Mouse (Mus musculus) hindbrain, postnatal 0 days (tissue): Measurements from ENCODE around the gene Canx. TPM values are rescaled to one million over a fixed set of nuclear protein-coding genes. Genes with fewer than 3 reads are reported as not detected.
"Not testable (repeated sequence)": the region's sequence is repeated elsewhere in the genome, so short reads cannot be mapped to it uniquely, and the experiment has no call there.

Source experiments
- ATAC-seq: fragments of 200-750 bp; cut with Nextera tagmentation; 2 replicates; pipeline ENCODE4 v1.8.0; 2017; ENCODE audit warnings: mild to moderate bottlenecking, moderate TSS enrichment, moderate library complexity
- DNase-seq: peaks from one replicate; pipeline ENCODE4 v3.0.0-alpha.2; 2015; ENCODE audit warnings: low spot score
- H3K27ac ChIP-seq: fragments of 300-500 bp; sonication (generic); 2 replicates; pipeline ENCODE4 v1.5.1; 2014; ENCODE audit warnings: mild to moderate bottlenecking
- H3K27me3 ChIP-seq: fragments of 300-500 bp; sonication (generic); 2 replicates; pipeline ENCODE4 v1.6.1; 2014; ENCODE audit warnings: low read length, mixed read lengths; ENCODE audit not compliant: insufficient read depth
- H3K36me3 ChIP-seq: fragments of 300-500 bp; sonication (generic); 2 replicates; pipeline ENCODE4 v1.6.1; 2014; ENCODE audit warnings: low read length, mixed read lengths; ENCODE audit not compliant: insufficient read depth
- H3K4me1 ChIP-seq: fragments of 300-500 bp; sonication (generic); 2 replicates; pipeline ENCODE4 v1.6.1; 2014; ENCODE audit warnings: antibody characterized with exemption, low read length, mixed read lengths; ENCODE audit not compliant: insufficient read depth
- H3K4me2 ChIP-seq: fragments of 300-500 bp; sonication (generic); 2 replicates; pipeline ENCODE4 v1.6.1; 2014; ENCODE audit warnings: low read depth, mild to moderate bottlenecking, low read length, moderate library complexity, mixed read lengths
- H3K4me3 ChIP-seq: fragments of 300-500 bp; sonication (generic); 2 replicates; pipeline ENCODE4 v1.5.1; 2014; ENCODE audit warnings: low read length
- H3K9ac ChIP-seq: fragments of 300-500 bp; sonication (generic); replicated peaks from 2 replicates; pipeline ENCODE4 v1.6.1; 2014; ENCODE audit warnings: mild to moderate bottlenecking, low read length, moderate library complexity, mixed read lengths
- H3K9me3 ChIP-seq: fragments of 300-500 bp; sonication (generic); 2 replicates; pipeline ENCODE4 v1.6.1; 2016; ENCODE audit warnings: low read length, mixed read lengths
- CTCF ChIP-seq: IDR thresholded peaks from 2 replicates; pipeline ENCODE4 v1.5.1; 2016; ENCODE audit warnings: antibody characterized with exemption, control low read depth, low read depth
- WGBS: fragments of 180-500 bp; shearing (Covaris S2); extraction: QIAGEN DNeasy Blood & Tissue Kit; methylation state at CpG from one replicate; pipeline ENCODE4 v1.1.7; 2014; 5-methylcytosine and 5-hydroxymethylcytosine counted together
- polyA plus RNA-seq: library from polyadenylated mRNA; unstranded; fragments of >200 nt; fragmentation: Nextera tagmentation; extraction: Ambion mirVana; gene quantifications from 2 replicates; pipeline ENCODE4 v1.2.1, GENCODE M21; 2015
- total RNA-seq: library from RNA; depleted of rRNA; stranded (reverse); fragments of >200 nt; gene quantifications from 2 replicates; pipeline ENCODE4 v1.2.3, GENCODE M21; 2014

The Canx gene
- total and polyA plus RNA-seq, 2 experiments from 2014 or later, result 174 to 254 TPM

DNA sequence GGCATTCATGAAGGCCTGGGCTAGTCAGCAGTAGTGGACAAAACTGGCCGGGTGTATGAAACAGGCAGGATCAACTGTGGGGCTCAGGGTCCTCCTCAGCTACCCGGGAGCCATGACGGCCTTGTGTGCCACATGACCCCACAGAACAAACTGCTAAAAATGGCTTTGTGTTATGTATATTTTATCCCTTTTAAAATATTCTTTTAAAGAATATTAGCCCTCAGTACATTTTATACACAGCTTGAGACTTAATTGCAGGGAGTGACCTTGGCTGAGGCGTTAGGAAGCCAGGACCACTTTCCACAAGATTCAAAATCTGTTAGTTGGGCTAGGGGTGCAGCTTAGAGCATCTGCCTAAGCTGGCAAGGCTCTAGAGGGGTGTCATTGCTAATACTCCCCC, 45.5 kb upstream of the Canx start:
- Histone ChIP-seq H3K4me3 (peak overlapping the region; percentile 36; the same call in 1 of the 2 replicates), H3K9ac (peak overlapping the region; percentile 67; the same call in 1 of the 2 replicates)

DNA sequence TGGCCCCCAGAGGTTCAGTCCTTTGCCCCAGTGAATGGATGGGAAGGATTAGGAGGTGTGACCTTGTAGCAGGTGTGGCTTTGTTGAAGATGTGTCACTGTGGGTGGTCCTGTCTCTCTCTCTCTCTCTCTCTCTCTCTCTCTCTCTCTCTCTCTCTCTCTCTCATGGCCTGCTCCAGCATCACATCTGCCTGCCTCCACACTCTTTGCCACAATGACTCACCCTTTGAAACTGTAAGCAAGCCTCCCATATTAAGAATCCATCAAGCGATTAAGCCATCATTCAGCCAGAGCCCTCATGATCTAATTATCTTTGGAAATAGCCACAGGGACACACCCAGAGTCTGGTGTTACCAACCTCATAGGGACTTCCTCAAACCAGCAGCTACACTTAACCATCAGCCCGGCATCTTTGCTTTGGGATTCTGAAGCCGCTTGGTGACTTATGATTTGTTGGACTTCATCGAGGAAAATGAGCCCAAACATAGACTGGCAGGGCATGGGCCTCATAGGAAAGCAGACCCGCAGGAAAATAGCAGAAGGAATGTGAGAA, 44.0 kb upstream of the Canx start:
- H3K4me2 ChIP-seq, result no peak overlapping the region
- 93% methylated on average over 5 of the region's 5 CpGs for WGBS
- TF ChIP-seq CTCF, result no peak
- no peak for ATAC-seq
- no peak overlapping the region for H3K4me3 ChIP-seq
- no peaks in the 10 kb centered on the region for H3K36me3 ChIP-seq
- H3K27ac ChIP-seq, result no peak overlapping the region
- no peak overlapping the region for H3K9ac ChIP-seq
- H3K27me3 ChIP-seq, result no peaks in the 10 kb centered on the region
- H3K9me3 ChIP-seq, result no peaks in the 10 kb centered on the region
- DNase-seq, result no peak
- no peaks in the 10 kb centered on the region; the same call in 1 of the 2 replicates for H3K4me1 ChIP-seq

More for the DNA sequence above, 45.5 kb upstream of the Canx start:
- Histone ChIP-seq H3K4me2 (peak overlapping the region; percentile 69), H3K27me3 (no peaks in the 10 kb centered on the region), H3K36me3 (no peaks in the 10 kb centered on the region), H3K9me3 (no peaks in the 10 kb centered on the region), H3K4me1 (no peaks in the 10 kb centered on the region; the same call in 1 of the 2 replicates), H3K27ac (peak overlapping the region; percentile 91)
- ATAC-seq (peak; percentile 71), DNase-seq (peak; percentile 29)
- no peak for TF ChIP-seq CTCF
- WGBS, result 40% methylated on average over 4 of the region's 4 CpGs

DNA sequence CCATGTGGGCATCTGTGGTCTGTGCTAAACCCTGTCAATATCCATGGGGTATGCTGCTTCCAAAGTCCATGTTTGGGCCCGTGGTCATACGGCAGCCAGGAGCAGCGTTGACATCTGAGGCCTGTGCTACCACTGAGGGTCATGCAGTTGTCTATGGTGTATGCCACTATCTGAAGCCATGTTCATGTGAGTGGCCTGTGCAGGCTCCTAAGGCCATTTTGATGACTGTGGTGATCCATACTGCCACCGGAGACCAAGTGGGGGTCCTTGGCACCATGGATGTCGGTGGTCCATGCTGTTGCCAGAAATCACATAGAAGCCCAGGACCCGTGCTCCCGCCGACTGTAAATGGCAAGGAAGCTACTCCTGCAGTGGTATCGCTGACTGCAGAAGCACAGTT, 42.1 kb upstream of the Canx start:
- H3K27me3 ChIP-seq, result no peaks in the 10 kb centered on the region
- H3K9me3 ChIP-seq, result no peaks in the 10 kb centered on the region
- H3K36me3 ChIP-seq, result no peaks in the 10 kb centered on the region
- no peak overlapping the region for H3K27ac ChIP-seq
- TF ChIP-seq CTCF, result no peak
- no peak overlapping the region for H3K4me3 ChIP-seq
- DNase-seq (no peak), ATAC-seq (no peak)
- no peak overlapping the region for H3K9ac ChIP-seq
- no peak overlapping the region for H3K4me2 ChIP-seq
- no peaks in the 10 kb centered on the region; the same call in 1 of the 2 replicates for H3K4me1 ChIP-seq
- WGBS, result 94% methylated on average over 9 of the region's 9 CpGs

DNA sequence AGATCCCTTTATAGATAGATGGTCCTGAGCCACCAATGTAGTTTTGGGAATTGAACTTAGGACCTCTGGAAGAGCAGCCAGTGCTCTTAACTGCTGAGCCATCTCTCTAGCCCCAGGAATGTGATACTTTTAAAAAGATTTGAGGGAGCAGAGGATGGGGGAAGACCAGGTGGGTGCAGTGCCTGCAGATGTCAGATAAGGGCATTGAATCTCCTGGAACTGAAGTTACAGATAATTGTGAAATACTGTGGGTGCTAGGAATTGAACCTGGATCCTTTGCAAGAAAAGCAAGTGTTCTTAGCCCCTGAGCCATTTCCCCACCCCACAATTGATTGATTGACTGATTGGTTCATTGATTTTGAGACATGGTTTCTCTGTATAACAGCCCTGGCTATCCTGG, 39.8 kb upstream of the Canx start:
- TF ChIP-seq CTCF, result no peak
- no peak overlapping the region for H3K27ac ChIP-seq
- H3K4me2 ChIP-seq, result no peak overlapping the region
- no peaks in the 10 kb centered on the region for H3K4me1 ChIP-seq
- no peaks in the 10 kb centered on the region for H3K9me3 ChIP-seq
- no peaks in the 10 kb centered on the region for H3K27me3 ChIP-seq
- ATAC-seq (no peak), DNase-seq (no peak)
- no peak overlapping the region for H3K4me3 ChIP-seq
- no peak overlapping the region for H3K9ac ChIP-seq
- H3K36me3 ChIP-seq, result no peaks in the 10 kb centered on the region

DNA sequence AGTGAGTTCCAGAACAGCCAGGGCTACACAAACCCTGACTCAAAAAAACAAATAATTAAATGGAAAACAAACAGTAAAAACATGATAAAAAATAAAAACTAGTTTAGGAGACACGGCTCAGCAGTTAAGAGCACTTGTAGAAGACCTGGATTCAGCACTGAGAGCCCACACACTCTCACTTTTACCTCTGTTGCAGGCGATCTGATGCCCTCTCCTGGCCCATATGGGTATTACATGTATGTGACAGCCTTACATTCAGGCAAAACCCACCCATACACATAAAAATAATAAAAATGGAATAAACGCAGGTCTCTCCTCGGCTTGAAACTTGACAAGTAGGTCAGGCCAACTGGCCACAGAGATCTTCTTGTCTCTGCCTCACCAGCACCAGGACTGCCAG, 39.1 kb upstream of the Canx start:
- Histone ChIP-seq H3K4me3 (no peak overlapping the region), H3K27me3 (no peaks in the 10 kb centered on the region), H3K4me2 (no peak overlapping the region), H3K27ac (no peak overlapping the region), H3K9ac (no peak overlapping the region), H3K4me1 (no peaks in the 10 kb centered on the region), H3K36me3 (no peaks in the 10 kb centered on the region), H3K9me3 (no peaks in the 10 kb centered on the region)
- ATAC-seq, result peak; percentile 76
- WGBS, result 7% methylated on average over 4 of the region's 4 CpGs
- TF ChIP-seq CTCF, result peak; percentile 89
- DNase-seq, result peak; percentile 89

DNA sequence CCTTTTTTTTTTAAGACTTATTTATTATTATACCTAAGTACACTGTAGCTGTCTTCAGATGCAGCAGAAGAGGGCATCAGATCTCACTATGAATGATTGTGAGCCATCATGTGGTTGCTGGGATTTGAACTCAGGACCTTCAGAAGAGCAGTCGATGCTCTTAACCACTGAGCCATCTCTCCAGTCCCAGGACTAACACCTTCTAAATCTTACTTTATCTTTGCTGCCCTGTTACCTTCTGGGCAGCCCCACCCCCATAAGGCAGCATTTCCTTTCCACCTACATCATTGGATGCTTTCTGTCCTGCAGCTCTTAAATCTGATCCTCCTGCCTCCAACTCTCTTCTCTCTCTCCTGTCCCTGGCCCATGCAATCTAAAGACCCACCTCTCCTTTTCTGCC, 35.8 kb upstream of the Canx start:
- not testable (repeated sequence) for H3K27ac ChIP-seq, H3K27me3 ChIP-seq, H3K4me1 ChIP-seq, H3K9ac ChIP-seq, ATAC-seq, H3K4me2 ChIP-seq, DNase-seq, H3K4me3 ChIP-seq, H3K9me3 ChIP-seq, H3K36me3 ChIP-seq
- 86% methylated on average over 1 of the region's 1 CpGs for WGBS

DNA sequence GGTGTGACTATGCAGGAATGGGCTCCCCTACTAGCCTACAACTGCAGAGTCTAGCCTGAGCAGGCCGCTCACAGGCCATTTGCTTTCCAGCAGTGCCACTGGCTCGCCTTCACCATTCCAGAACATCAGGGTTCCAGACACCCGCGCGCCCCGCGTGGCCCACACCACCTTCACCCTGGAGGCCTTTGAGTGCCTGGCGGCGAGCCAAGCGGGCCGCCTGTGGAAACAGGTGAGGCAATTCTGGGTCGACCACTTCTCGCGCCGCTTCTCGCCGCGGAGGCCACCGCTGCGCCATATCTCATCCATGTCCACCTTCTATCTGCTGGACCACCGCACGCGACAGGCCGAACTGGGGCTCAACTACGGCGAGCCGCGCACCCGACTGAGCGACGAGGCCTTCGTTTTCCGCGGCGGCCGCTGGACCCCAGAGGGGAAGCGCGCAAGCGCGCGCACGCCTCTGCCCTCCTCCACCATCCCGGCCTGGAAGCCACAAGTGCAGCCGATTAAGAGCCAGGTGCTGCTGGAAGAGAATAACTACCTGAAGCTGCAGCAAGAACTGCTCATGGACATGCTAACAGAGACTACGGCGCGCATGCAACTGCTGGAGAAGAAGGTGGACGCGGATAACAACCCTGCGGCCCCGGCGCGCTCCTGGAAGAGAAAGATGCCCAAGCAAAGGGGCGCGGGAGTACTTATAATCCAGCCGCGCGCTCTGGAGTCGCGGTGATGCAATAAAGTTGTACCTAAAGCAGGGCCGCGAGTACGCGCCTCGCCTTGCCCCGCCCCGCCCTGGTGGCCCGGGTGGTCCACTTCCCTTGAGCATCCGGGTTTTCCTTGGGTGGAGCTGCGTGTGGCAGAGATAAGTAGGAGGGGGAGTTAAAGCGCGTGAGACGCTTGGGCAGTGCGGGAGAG, 33.7 kb upstream of the Canx start:
- 1% methylated on average over 74 of the region's 74 CpGs for WGBS
- Histone ChIP-seq H3K27me3 (no peaks in the 10 kb centered on the region), H3K4me2 (peak overlapping the region; percentile 90), H3K9ac (peak overlapping the region; percentile 64), H3K4me3 (peak overlapping the region; percentile 55), H3K36me3 (no peaks in the 10 kb centered on the region), H3K4me1 (no peaks in the 10 kb centered on the region), H3K27ac (peak overlapping the region; percentile 84), H3K9me3 (no peaks in the 10 kb centered on the region)
- TF ChIP-seq CTCF, result no peak
- ATAC-seq, result peak; percentile 83
- DNase-seq, result peak; percentile 76
